Mouse (Mus musculus) CH12.LX (cell line): Measurements from ENCODE around the gene Tatdn2.

Source experiments
- BHLHE40 ChIP-seq: IDR thresholded peaks from 2 replicates; pipeline ENCODE4 v1.6.1; 2011; ENCODE audit warnings: mild to moderate bottlenecking, low read depth, low read length, improper control_type of control experiment
- E2F4 ChIP-seq: IDR thresholded peaks from 2 replicates; pipeline ENCODE4 v1.6.1; 2011; ENCODE audit warnings: low read depth, low read length, improper control_type of control experiment; ENCODE audit not compliant: insufficient replicate concordance
- MAX ChIP-seq: IDR thresholded peaks from 2 replicates; pipeline ENCODE4 v1.6.1; 2011; ENCODE audit warnings: low read length, improper control_type of control experiment
- MEF2A ChIP-seq: IDR thresholded peaks from 2 replicates; pipeline ENCODE4 v1.6.1; 2014; ENCODE audit warnings: low read depth, mild to moderate bottlenecking, inconsistent platforms, low read length, improper control_type of control experiment, borderline replicate concordance
- POLR2AphosphoS2 ChIP-seq: IDR thresholded peaks from 2 replicates; pipeline ENCODE4 v1.6.1; 2011; ENCODE audit warnings: low read depth, low read length, improper control_type of control experiment
- UBTF ChIP-seq: IDR thresholded peaks from 2 replicates; pipeline ENCODE4 v1.6.1; 2012; ENCODE audit warnings: low read depth, mild to moderate bottlenecking, inconsistent platforms, low read length, improper control_type of control experiment, moderate library complexity
- ZMIZ1 ChIP-seq: IDR thresholded peaks from 2 replicates; pipeline ENCODE4 v1.6.1; 2012; ENCODE audit warnings: low read depth, mild to moderate bottlenecking, inconsistent platforms, low read length, improper control_type of control experiment

DNA sequence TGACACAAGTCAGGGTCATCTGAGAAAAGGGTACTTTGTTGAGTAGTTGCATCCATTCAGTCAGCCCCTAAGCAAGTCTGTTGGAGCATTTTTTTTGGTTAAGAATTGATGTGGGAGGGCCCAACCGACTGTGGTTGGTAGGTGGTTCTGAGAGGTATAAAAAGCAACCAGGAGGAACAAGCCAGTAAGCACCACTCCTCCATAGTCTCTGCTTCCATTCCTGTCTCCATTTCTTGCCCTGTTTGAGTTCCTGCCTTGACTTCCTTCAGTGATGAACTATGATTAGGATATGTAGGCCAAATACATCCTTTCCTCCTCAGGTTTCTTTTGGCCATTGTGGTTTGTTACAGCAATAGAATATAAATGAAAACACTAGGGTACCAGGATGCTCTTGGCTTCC lies 46.3 kb downstream of the Tatdn2 start:
- TF ChIP-seq ZMIZ1 (no peak), MAX (no peak), E2F4 (no peak), POLR2AphosphoS2 (no peak), MEF2A (no peak), BHLHE40 (no peak), UBTF (no peak)
